Mouse (Mus musculus) ES-E14 (cell line): ENCODE results near the gene Hnf4a. TPM values are rescaled to one million over a fixed set of nuclear protein-coding genes. Genes with fewer than 3 reads are reported as not detected.

ENCODE experiments used
- DNase-seq: peaks from one replicate; pipeline ENCODE4 v3.0.0-alpha.2; 2013; ENCODE audit warnings: low read depth, low spot score
- H3K27ac ChIP-seq: 2 replicates; pipeline ENCODE4 v1.5.1; 2012; ENCODE audit warnings: low read depth, mild to moderate bottlenecking, low read length, moderate library complexity, mixed read lengths; ENCODE audit not compliant: poor library complexity, insufficient read depth, severe bottlenecking
- H3K36me3 ChIP-seq: 2 replicates; pipeline ENCODE4 v1.6.1; 2012; ENCODE audit warnings: mild to moderate bottlenecking, low read length, moderate library complexity, mixed read lengths; ENCODE audit not compliant: control insufficient read depth, poor library complexity, insufficient read depth, severe bottlenecking
- H3K4me1 ChIP-seq, 2 experiments: fragments of 150-350 bp in 1 of 2; sonication (generic) in 1 of 2; 2 replicates each; pipeline ENCODE4 v1.6.1; 2012; ENCODE audit warnings: low read length in 2 of 2, mild to moderate bottlenecking in 1 of 2, mixed read lengths in 1 of 2; ENCODE audit not compliant: control insufficient read depth in 2 of 2, insufficient read depth in 2 of 2, poor library complexity in 1 of 2
- H3K4me3 ChIP-seq, 2 experiments: fragments of 150-350 bp in 1 of 2; sonication (generic) in 1 of 2; 2 replicates each; pipeline ENCODE4 v1.5.1; 2012; ENCODE audit warnings: low read length in 2 of 2, low read depth in 1 of 2, mild to moderate bottlenecking in 1 of 2, mixed read lengths in 1 of 2; ENCODE audit not compliant: insufficient read depth in 1 of 2, poor library complexity in 1 of 2, severe bottlenecking in 1 of 2
- H3K9ac ChIP-seq: 2 replicates; pipeline ENCODE4 v1.6.1; 2012; ENCODE audit warnings: low read depth, mild to moderate bottlenecking, low read length, mixed read lengths; ENCODE audit not compliant: poor library complexity, insufficient read depth, severe bottlenecking
- H3K9me3 ChIP-seq: fragments of 150-350 bp; sonication (generic); 2 replicates; pipeline ENCODE4 v1.6.1; 2012; ENCODE audit warnings: low read depth, mild to moderate bottlenecking, low read length; ENCODE audit not compliant: control insufficient read depth, insufficient read depth
- CHD2 ChIP-seq: IDR thresholded peaks from 2 replicates; pipeline ENCODE4 v1.6.1; 2014; ENCODE audit warnings: mild to moderate bottlenecking, low read depth, low read length, inconsistent platforms
- HCFC1 ChIP-seq: IDR thresholded peaks from 2 replicates; pipeline ENCODE4 v1.6.1; 2012; ENCODE audit warnings: low read length, inconsistent platforms, borderline replicate concordance; ENCODE audit not compliant: insufficient read depth
- MAFK ChIP-seq: IDR thresholded peaks from 2 replicates; pipeline ENCODE4 v1.6.1; 2014; ENCODE audit warnings: mild to moderate bottlenecking, low read depth, low read length, inconsistent platforms; ENCODE audit not compliant: insufficient read depth
- ZC3H11A ChIP-seq: IDR thresholded peaks from 2 replicates; pipeline ENCODE4 v1.6.1; 2012; ENCODE audit warnings: low read depth, mild to moderate bottlenecking, inconsistent platforms, low read length, borderline replicate concordance
- ZNF384 ChIP-seq: IDR thresholded peaks from 2 replicates; pipeline ENCODE4 v1.6.1; 2012; ENCODE audit warnings: low read depth, low read length, inconsistent platforms
- in situ Hi-C, 2 experiments: fragments of 600-800 bp; cut with MboI; formaldehyde crosslinking; loops; one replicate each; pipeline ENCODE4 v1.15.1; 2025; ENCODE audit warnings: low sequenced_read_pairs in 2 of 2, inconsistent platforms in 1 of 2; ENCODE audit not compliant: unreplicated experiment in 2 of 2
- total RNA-seq: library from RNA; depleted of rRNA; stranded (reverse); fragments of 300-350 nt; gene quantifications from 2 replicates; pipeline ENCODE4 v1.2.3, GENCODE M21; 2012

Hnf4a gene
- total RNA-seq, 1 experiment: 1.1 TPM

DNA sequence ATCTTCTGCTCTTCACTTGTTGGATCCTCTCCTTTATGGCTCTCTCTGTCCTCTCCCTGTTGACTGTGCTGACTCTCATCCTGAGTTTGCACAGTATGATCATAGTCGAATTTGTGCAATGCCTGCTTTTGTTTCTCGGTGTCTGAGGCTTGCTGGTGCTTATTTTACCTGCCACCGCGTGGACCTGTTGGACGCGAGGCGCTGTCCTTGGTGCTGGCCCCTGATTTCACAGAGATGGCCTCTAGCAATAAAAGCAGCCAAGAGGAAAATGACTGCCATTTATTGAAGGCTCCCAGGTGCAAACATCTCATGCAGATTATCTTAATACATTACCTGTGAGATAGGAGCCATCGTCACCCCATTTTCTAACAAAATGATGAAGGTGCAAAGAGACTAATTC is 58.0 kb downstream of the Hnf4a start:
- H3K4me1 ChIP-seq: no peaks in the 10 kb centered on the region
- H3K4me3 ChIP-seq: no peak overlapping the region
- H3K27ac ChIP-seq: no peak overlapping the region
- TF ChIP-seq ZC3H11A (no peak), CHD2 (no peak), HCFC1 (no peak), ZNF384 (no peak), MAFK (no peak)
- in situ Hi-C loops: no loop called here
- no peaks in the 10 kb centered on the region for H3K36me3 ChIP-seq
- peak; percentile 40 for DNase-seq
- no peaks in the 10 kb centered on the region for H3K9me3 ChIP-seq
- H3K9ac ChIP-seq: no peak overlapping the region

DNA sequence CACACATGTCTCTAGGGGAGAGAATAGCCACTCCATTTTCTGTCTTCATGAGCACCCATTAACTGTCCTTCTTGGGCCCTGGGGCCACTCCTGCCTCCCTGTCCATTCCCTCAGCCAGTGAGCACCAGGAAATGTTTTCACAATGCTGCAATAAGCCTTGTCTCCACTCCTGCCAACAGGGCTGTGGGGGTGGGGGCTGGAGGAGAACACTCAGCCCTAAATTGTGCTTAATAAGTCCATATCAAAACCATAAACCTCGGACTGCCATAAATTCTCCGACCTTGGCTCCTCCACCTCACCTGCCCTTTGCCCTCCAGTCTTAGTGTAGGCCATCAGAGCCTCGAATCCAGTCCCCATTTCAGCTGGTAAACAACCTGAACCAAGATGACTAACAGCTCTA is 67.7 kb downstream of the Hnf4a start:
- no peak overlapping the region for H3K27ac ChIP-seq
- DNase-seq: no peak
- H3K9me3 ChIP-seq: no peaks in the 10 kb centered on the region
- no peaks in the 10 kb centered on the region for H3K4me1 ChIP-seq
- H3K4me3 ChIP-seq: no peak overlapping the region
- no peak overlapping the region for H3K9ac ChIP-seq
- in situ Hi-C loops: no loop called here
- TF ChIP-seq HCFC1 (no peak), ZNF384 (no peak), ZC3H11A (no peak), MAFK (no peak), CHD2 (no peak)
- no peaks in the 10 kb centered on the region for H3K36me3 ChIP-seq

DNA sequence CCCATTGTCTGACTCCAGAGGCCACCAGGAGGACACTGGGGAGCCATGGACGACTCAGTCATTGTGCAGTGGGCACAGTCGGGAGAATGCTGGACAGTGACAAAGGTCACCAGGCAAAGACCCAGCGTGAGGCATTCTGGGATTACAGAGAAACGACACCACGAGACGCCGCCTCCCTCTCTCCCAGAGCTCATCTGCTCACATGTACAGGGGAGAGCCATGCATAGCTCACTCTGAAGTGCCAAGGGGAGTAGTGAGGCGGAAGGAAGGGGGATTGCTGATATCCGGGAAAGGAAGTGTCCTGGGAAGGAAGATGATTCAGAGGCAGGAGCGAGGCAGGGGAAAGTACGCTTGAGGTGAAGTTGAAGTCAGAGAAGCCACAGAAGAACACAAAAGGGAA is 68.6 kb downstream of the Hnf4a start:
- TF ChIP-seq ZNF384: no peak
- TF ChIP-seq MAFK: no peak
- TF ChIP-seq CHD2: no peak
- no peak for TF ChIP-seq ZC3H11A
- no peak for TF ChIP-seq HCFC1
- DNase-seq: no peak
- no peak overlapping the region for H3K27ac ChIP-seq
- H3K4me3 ChIP-seq: no peak overlapping the region
- in situ Hi-C loops: no loop called here
- no peak overlapping the region for H3K9ac ChIP-seq
- H3K9me3 ChIP-seq: no peaks in the 10 kb centered on the region
- no peaks in the 10 kb centered on the region for H3K36me3 ChIP-seq
- H3K4me1 ChIP-seq: no peaks in the 10 kb centered on the region

DNA sequence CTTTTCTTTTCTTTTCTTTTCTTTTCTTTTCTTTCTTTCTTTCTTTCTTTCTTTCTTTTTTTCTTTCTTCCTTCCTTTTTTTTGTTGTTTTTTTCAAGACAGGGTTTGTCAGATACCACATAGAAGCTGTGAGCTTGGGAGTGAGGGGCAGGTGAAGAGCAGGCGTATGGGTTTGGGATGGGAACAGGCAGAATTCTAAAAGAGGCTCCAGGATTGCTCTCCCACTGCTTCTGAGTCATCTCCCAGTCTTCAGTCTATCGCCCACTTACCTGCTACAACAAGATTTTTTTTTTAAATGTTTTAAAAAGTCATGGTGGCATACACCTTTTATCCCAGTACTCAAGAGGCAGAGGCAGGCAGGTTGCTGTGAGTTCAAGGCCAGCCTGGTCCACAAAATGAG is 71.4 kb downstream of the Hnf4a start:
- Histone ChIP-seq H3K27ac (no peak overlapping the region), H3K36me3 (no peaks in the 10 kb centered on the region), H3K9ac (no peak overlapping the region), H3K4me1 (no peaks in the 10 kb centered on the region), H3K9me3 (no peaks in the 10 kb centered on the region), H3K4me3 (no peak overlapping the region)
- DNase-seq: no peak
- TF ChIP-seq MAFK: no peak
- TF ChIP-seq HCFC1: no peak
- TF ChIP-seq ZC3H11A: no peak
- TF ChIP-seq ZNF384: no peak
- TF ChIP-seq CHD2: no peak
- in situ Hi-C loops: no loop called here

DNA sequence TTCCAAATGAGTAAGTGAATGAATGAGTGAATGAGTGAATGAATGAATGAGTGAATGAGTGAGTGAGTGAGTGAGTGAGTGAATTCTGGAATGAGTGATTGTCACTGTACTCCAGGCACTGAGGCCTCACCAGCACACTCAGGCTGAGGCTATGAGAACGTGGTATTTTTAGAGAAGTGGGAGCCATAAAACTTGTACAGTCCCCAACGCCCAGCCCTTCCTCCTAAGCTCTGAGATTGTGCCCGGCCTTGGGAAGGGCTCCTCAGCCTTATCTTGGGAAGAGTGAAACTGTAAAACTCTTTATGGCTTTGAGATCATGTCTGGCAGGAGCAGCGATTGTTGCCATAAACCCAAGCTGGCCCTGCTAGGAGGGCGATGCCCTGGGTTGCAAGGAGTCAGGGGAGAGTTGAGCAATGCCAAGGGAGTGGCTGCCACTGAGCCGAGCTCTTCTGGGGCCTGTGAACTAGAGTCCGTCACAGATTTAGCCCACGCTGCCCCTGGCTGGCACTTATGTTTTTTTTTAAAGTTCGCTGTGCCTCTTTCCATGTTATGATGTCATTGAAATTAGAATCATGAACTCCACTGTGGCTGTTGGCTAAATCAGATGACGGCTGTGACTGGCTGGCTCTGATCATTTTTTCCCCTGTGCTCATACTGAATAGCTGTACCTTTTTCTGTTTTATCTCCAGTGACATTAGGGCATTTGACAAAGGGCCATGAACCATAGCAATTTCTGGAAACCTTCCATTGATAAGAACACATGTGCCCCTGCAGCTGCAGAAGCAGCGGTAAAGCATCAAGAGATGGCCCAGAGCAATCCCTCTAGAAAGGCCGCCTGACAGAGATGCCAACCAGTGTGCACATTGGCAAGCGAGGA is 73.7 kb downstream of the Hnf4a start:
- H3K36me3 ChIP-seq: no peaks in the 10 kb centered on the region
- in situ Hi-C loops: no loop called here
- no peaks in the 10 kb centered on the region for H3K9me3 ChIP-seq
- no peak for DNase-seq
- TF ChIP-seq CHD2 (no peak), MAFK (no peak)
- no peaks in the 10 kb centered on the region for H3K4me1 ChIP-seq
- no peak overlapping the region for H3K4me3 ChIP-seq
- H3K9ac ChIP-seq: no peak overlapping the region
- no peak overlapping the region for H3K27ac ChIP-seq
